Mouse (Mus musculus) stomach, postnatal 0 days (tissue): ENCODE results near the gene Pdcd7.

Source experiments
- CTCF ChIP-seq: IDR thresholded peaks from 2 replicates; pipeline ENCODE4 v1.5.1; 2016; ENCODE audit warnings: antibody characterized with exemption, low read depth, mild to moderate bottlenecking, moderate library complexity
- EP300 ChIP-seq: optimal IDR thresholded peaks from 2 replicates; pipeline ENCODE3; 2016; ENCODE audit warnings: antibody characterized with exemption

- TF ChIP-seq CTCF, result no peak
- TF ChIP-seq EP300, result no peak
These were observed 46.3 kb upstream of the Pdcd7 start for GRCm38 (mm10) chr9:65299650-65300049.
